Mouse (Mus musculus): Measurements from ENCODE around the gene Ubox5. TPM values are rescaled to one million over a fixed set of nuclear protein-coding genes. Genes with fewer than 3 reads are reported as not detected.
"Not testable (repeated sequence)": the region's sequence is repeated elsewhere in the genome, so short reads cannot be mapped to it uniquely, and the experiment has no call there.

The Ubox5 gene
- polyA plus RNA-seq, 1 experiment from 2014 or later = 12.6 TPM

GRCm38 (mm10) chr2:130586016-130586415 is 43.8 kb downstream of the Ubox5 start:
- peaks cover 21% of the 10 kb centered on the region for H3K27me3 ChIP-seq (ENCODE audit: control insufficient read depth, insufficient read depth, low read length)
- H3K4me3 ChIP-seq (replicated peaks; ENCODE audit: low read length) = no peak overlapping the region
- no peak overlapping the region for H3K27ac ChIP-seq
- H3K9me3 ChIP-seq (ENCODE audit: control insufficient read depth, low read length) = no peaks in the 10 kb centered on the region
- H3K36me3 ChIP-seq (replicated peaks; ENCODE audit: control insufficient read depth, insufficient read depth) = peaks cover 7% of the 10 kb centered on the region
- H3K4me1 ChIP-seq (replicated peaks; ENCODE audit: control insufficient read depth, insufficient read depth, low read length) = peaks cover under 1% of the 10 kb centered on the region; the same call in 1 of the 2 replicates
- no peak overlapping the region for H3K4me2 ChIP-seq (replicated peaks)
- no peak overlapping the region for H3K9ac ChIP-seq
- ATAC-seq (ENCODE audit: low FRiP score) (no peak), DNase-seq (ENCODE audit: low spot score) (no peak)
- 89% methylated on average over 6 of the region's 6 CpGs for WGBS

GRCm38 (mm10) chr2:130583902-130584560 is 45.8 kb downstream of the Ubox5 start:
- no peak overlapping the region for H3K4me2 ChIP-seq (replicated peaks)
- H3K27me3 ChIP-seq (ENCODE audit: control insufficient read depth, insufficient read depth, low read length) = peaks cover 41% of the 10 kb centered on the region
- no peak overlapping the region for H3K4me3 ChIP-seq (replicated peaks; ENCODE audit: low read length)
- H3K27ac ChIP-seq = no peak overlapping the region
- no peak for ATAC-seq (ENCODE audit: low FRiP score)
- no peak for DNase-seq (ENCODE audit: low spot score)
- WGBS = 80% methylated on average over 10 of the region's 10 CpGs
- H3K9ac ChIP-seq = no peak overlapping the region
- H3K36me3 ChIP-seq (replicated peaks; ENCODE audit: control insufficient read depth, insufficient read depth) = no peaks in the 10 kb centered on the region
- no peaks in the 10 kb centered on the region for H3K9me3 ChIP-seq (ENCODE audit: control insufficient read depth, low read length)
- peaks cover 9% of the 10 kb centered on the region; the same call in 1 of the 2 replicates for H3K4me1 ChIP-seq (replicated peaks; ENCODE audit: control insufficient read depth, insufficient read depth, low read length)

GRCm38 (mm10) chr2:130582552-130582951 is 47.3 kb downstream of the Ubox5 start, which contains the start of gene Avp:
TSS of gene Avp (minus strand) at chr2:130582554.
- H3K27me3 ChIP-seq (ENCODE audit: control insufficient read depth, insufficient read depth, low read length) = peaks cover 56% of the 10 kb centered on the region
- H3K4me1 ChIP-seq (replicated peaks; ENCODE audit: control insufficient read depth, insufficient read depth, low read length) = peaks cover 11% of the 10 kb centered on the region; the same call in 1 of the 2 replicates
- no peaks in the 10 kb centered on the region for H3K9me3 ChIP-seq (ENCODE audit: control insufficient read depth, low read length)
- no peak within 1 kb of the TSS for H3K4me2 ChIP-seq (replicated peaks)
- WGBS = 38% methylated on average over 10 of the region's 10 CpGs
- H3K27ac ChIP-seq = no peak within 1 kb of the TSS
- no peak within 1 kb of the TSS for H3K9ac ChIP-seq
- H3K4me3 ChIP-seq (replicated peaks; ENCODE audit: low read length) = no peak within 1 kb of the TSS
- ATAC-seq (ENCODE audit: low FRiP score) = no peak
- no peak for DNase-seq (ENCODE audit: low spot score)
- no peaks in the 10 kb centered on the region for H3K36me3 ChIP-seq (replicated peaks; ENCODE audit: control insufficient read depth, insufficient read depth)

GRCm38 (mm10) chr2:130581201-130581600 is 48.6 kb downstream of the Ubox5 start:
- Histone ChIP-seq H3K9me3 (ENCODE audit: control insufficient read depth, low read length) (no peaks in the 10 kb centered on the region), H3K27ac (no peak overlapping the region), H3K9ac (0 out of 2 replicates have a peak overlapping the region, but pooled peaks have one; percentile 38), H3K27me3 (ENCODE audit: control insufficient read depth, insufficient read depth, low read length) (peaks cover 69% of the 10 kb centered on the region), H3K36me3 (replicated peaks; ENCODE audit: control insufficient read depth, insufficient read depth) (no peaks in the 10 kb centered on the region), H3K4me3 (replicated peaks; ENCODE audit: low read length) (peak overlapping the region; percentile 25), H3K4me2 (replicated peaks) (peak overlapping the region; percentile 48), H3K4me1 (replicated peaks; ENCODE audit: control insufficient read depth, insufficient read depth, low read length) (peaks cover 13% of the 10 kb centered on the region; the same call in 1 of the 2 replicates)
- ATAC-seq (ENCODE audit: low FRiP score) (no peak), DNase-seq (ENCODE audit: low spot score) (no peak)
- 2% methylated on average over 16 of the region's 16 CpGs for WGBS

- H3K4me2 ChIP-seq (replicated peaks) = peak overlapping the region; percentile 48; the same call in 1 of the 2 replicates
- 8% methylated on average over 8 of the region's 8 CpGs for WGBS
- no peaks in the 10 kb centered on the region for H3K9me3 ChIP-seq (ENCODE audit: control insufficient read depth, low read length)
- no peaks in the 10 kb centered on the region for H3K36me3 ChIP-seq (replicated peaks; ENCODE audit: control insufficient read depth, insufficient read depth)
- no peak for DNase-seq (ENCODE audit: low spot score)
- ATAC-seq (ENCODE audit: low FRiP score) = no peak
- H3K4me1 ChIP-seq (replicated peaks; ENCODE audit: control insufficient read depth, insufficient read depth, low read length) = peaks cover 13% of the 10 kb centered on the region; the same call in 1 of the 2 replicates
- H3K27ac ChIP-seq = no peak overlapping the region
- H3K9ac ChIP-seq = no peak overlapping the region
- H3K4me3 ChIP-seq (replicated peaks; ENCODE audit: low read length) = 0 out of 2 replicates have a peak overlapping the region, but pooled peaks have one; percentile 25
- peaks cover 83% of the 10 kb centered on the region for H3K27me3 ChIP-seq (ENCODE audit: control insufficient read depth, insufficient read depth, low read length)
Observed at GRCm38 (mm10) chr2:130579791-130580190, 50.0 kb downstream of the Ubox5 start.

- Histone ChIP-seq H3K4me2 (replicated peaks) (no peak overlapping the region), H3K27ac (no peak overlapping the region), H3K4me3 (replicated peaks; ENCODE audit: low read length) (no peak overlapping the region), H3K27me3 (ENCODE audit: control insufficient read depth, insufficient read depth, low read length) (peaks cover 87% of the 10 kb centered on the region), H3K36me3 (replicated peaks; ENCODE audit: control insufficient read depth, insufficient read depth) (no peaks in the 10 kb centered on the region), H3K4me1 (replicated peaks; ENCODE audit: control insufficient read depth, insufficient read depth, low read length) (peaks cover 13% of the 10 kb centered on the region; the same call in 1 of the 2 replicates), H3K9ac (no peak overlapping the region), H3K9me3 (ENCODE audit: control insufficient read depth, low read length) (no peaks in the 10 kb centered on the region)
- no peak for ATAC-seq (ENCODE audit: low FRiP score)
- 7% methylated on average over 10 of the region's 11 CpGs for WGBS
- no peak for DNase-seq (ENCODE audit: low spot score)
Observed at GRCm38 (mm10) chr2:130578148-130578547, 51.7 kb downstream of the Ubox5 start.

- Histone ChIP-seq H3K27ac (no peak overlapping the region), H3K4me2 (replicated peaks) (no peak overlapping the region), H3K4me3 (replicated peaks; ENCODE audit: low read length) (no peak overlapping the region), H3K27me3 (ENCODE audit: control insufficient read depth, insufficient read depth, low read length) (peaks cover 82% of the 10 kb centered on the region), H3K9ac (no peak overlapping the region), H3K9me3 (ENCODE audit: control insufficient read depth, low read length) (no peaks in the 10 kb centered on the region), H3K4me1 (replicated peaks; ENCODE audit: control insufficient read depth, insufficient read depth, low read length) (peaks cover 13% of the 10 kb centered on the region; the same call in 1 of the 2 replicates), H3K36me3 (replicated peaks; ENCODE audit: control insufficient read depth, insufficient read depth) (no peaks in the 10 kb centered on the region)
- 3% methylated on average over 12 of the region's 12 CpGs for WGBS
- ATAC-seq (ENCODE audit: low FRiP score) (0 out of 2 replicates have a peak, but pooled peaks have one; percentile 21), DNase-seq (ENCODE audit: low spot score) (no peak)
Observed at GRCm38 (mm10) chr2:130577632-130578031, 52.2 kb downstream of the Ubox5 start.

- peak overlapping the region; percentile 20 for H3K4me3 ChIP-seq (replicated peaks; ENCODE audit: low read length)
- H3K36me3 ChIP-seq (replicated peaks; ENCODE audit: control insufficient read depth, insufficient read depth) = no peaks in the 10 kb centered on the region
- peak overlapping the region; percentile 42; the same call in 1 of the 2 replicates for H3K4me2 ChIP-seq (replicated peaks)
- no peak overlapping the region for H3K27ac ChIP-seq
- H3K4me1 ChIP-seq (replicated peaks; ENCODE audit: control insufficient read depth, insufficient read depth, low read length) = peaks cover 13% of the 10 kb centered on the region; the same call in 1 of the 2 replicates
- no peak overlapping the region for H3K9ac ChIP-seq
- 2% methylated on average over 9 of the region's 9 CpGs for WGBS
- H3K27me3 ChIP-seq (ENCODE audit: control insufficient read depth, insufficient read depth, low read length) = peaks cover 76% of the 10 kb centered on the region
- H3K9me3 ChIP-seq (ENCODE audit: control insufficient read depth, low read length) = no peaks in the 10 kb centered on the region
- DNase-seq (ENCODE audit: low spot score) = no peak
- ATAC-seq (ENCODE audit: low FRiP score) = no peak
Observed at GRCm38 (mm10) chr2:130577021-130577420, 52.8 kb downstream of the Ubox5 start.

GRCm38 (mm10) chr2:130576564-130576963 is 53.3 kb downstream of the Ubox5 start:
- not testable (repeated sequence) for DNase-seq (ENCODE audit: low spot score); H3K9me3 ChIP-seq (ENCODE audit: control insufficient read depth, low read length); H3K27ac ChIP-seq; ATAC-seq (ENCODE audit: low FRiP score); H3K9ac ChIP-seq; H3K36me3 ChIP-seq (replicated peaks; ENCODE audit: control insufficient read depth, insufficient read depth)
- Histone ChIP-seq H3K4me1 (replicated peaks; ENCODE audit: control insufficient read depth, insufficient read depth, low read length) (peaks cover 13% of the 10 kb centered on the region; the same call in 1 of the 2 replicates), H3K4me2 (replicated peaks) (peak overlapping the region; percentile 42), H3K4me3 (replicated peaks; ENCODE audit: low read length) (peak overlapping the region; percentile 20), H3K27me3 (ENCODE audit: control insufficient read depth, insufficient read depth, low read length) (peaks cover 71% of the 10 kb centered on the region)
- 1% methylated on average over 28 of the region's 32 CpGs for WGBS
